Mouse (Mus musculus): ENCODE data around the gene Zfp697. TPM values are rescaled to one million over a fixed set of nuclear protein-coding genes. Genes with fewer than 3 reads are reported as not detected.
"Not testable (repeated sequence)": the region's sequence is repeated elsewhere in the genome, so short reads cannot be mapped to it uniquely, and the experiment has no call there.

The Zfp697 gene
- polyA plus RNA-seq, 1 experiment from 2014 or later = 2.1 TPM

GRCm38 (mm10) chr3:98426749-98427148, 44.5 kb downstream of the Zfp697 start:
- no peak overlapping the region for H3K4me3 ChIP-seq (ENCODE audit: low read depth, low read length)
- H3K9ac ChIP-seq (ENCODE audit: low read depth, low read length) = no peak overlapping the region
- H3K27ac ChIP-seq (ENCODE audit: low read length) = no peak overlapping the region
- H3K27me3 ChIP-seq (ENCODE audit: control insufficient read depth, insufficient read depth, low read depth, low read length) = peaks cover 36% of the 10 kb centered on the region
- WGBS (ENCODE audit: insufficient replicate concordance) = 39% methylated on average over 5 of the region's 5 CpGs
- peak overlapping the region; percentile 77; the same call in 1 of the 2 replicates for H3K4me2 ChIP-seq (ENCODE audit: low read depth, low read length)
- ATAC-seq (ENCODE audit: low read depth) = no peak
- H3K9me3 ChIP-seq (replicated peaks; ENCODE audit: control insufficient read depth, low read length) = no peaks in the 10 kb centered on the region
- H3K36me3 ChIP-seq (ENCODE audit: control insufficient read depth, insufficient read depth) = no peaks in the 10 kb centered on the region
- H3K4me1 ChIP-seq (ENCODE audit: control insufficient read depth, low read depth, low read length) = peaks cover 2% of the 10 kb centered on the region; the same call in 1 of the 2 replicates

DNA sequence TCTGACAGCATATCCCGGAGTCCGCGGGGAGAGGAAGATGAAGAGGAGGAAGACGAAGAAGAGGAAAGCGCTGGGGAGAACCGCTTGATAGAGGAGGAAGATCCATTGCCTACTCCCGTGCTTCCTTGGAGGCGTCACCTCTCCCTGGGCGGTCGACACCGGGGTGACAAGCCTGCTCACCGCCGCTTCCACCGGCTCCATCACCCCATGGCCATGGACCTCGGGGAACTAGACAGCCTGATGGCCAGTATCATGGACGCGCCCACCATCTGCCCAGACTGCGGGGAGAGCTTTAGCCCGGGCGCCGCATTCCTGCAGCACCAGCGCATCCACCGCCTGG, 45.0 kb downstream of the Zfp697 start:
- ATAC-seq (ENCODE audit: low read depth) = peak; percentile 28; the same call in 1 of the 2 replicates
- H3K4me3 ChIP-seq (ENCODE audit: low read depth, low read length) = peak overlapping the region; percentile 62
- 2% methylated on average over 23 of the region's 23 CpGs for WGBS (ENCODE audit: insufficient replicate concordance)

DNA sequence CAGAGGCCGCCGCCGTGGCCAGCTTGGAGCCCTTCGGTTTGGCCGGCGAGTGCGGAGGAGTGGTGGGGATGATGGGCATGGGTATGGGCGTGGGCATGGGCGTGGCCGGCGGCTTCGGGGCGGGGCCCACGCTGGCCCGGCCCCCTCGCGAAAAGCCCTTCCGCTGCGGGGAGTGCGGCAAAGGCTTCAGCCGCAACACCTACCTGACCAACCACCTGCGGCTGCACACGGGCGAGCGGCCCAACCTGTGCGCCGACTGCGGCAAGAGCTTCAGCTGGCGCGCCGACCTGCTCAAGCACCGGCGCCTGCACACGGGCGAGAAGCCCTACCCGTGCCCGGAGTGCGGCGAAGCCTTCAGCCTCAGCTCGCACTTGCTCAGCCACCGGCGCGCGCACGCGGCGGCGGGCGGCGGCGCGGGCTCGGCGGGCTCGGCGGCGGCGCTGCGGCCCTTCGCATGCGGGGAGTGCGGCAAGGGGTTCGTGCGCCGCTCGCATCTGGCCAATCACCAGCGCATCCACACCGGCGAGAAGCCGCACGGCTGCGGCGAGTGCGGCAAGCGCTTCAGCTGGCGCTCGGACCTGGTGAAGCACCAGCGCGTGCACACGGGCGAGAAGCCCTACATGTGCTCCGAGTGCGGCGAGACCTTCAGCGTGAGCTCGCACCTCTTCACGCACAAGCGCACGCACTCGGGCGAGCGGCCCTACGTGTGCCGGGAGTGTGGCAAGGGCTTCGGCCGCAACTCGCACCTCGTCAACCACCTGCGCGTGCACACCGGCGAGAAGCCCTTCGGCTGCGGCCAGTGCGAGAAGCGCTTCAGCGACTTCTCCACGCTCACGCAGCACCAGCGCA, 45.6 kb downstream of the Zfp697 start:
- peak overlapping the region; percentile 33 for H3K9ac ChIP-seq (ENCODE audit: low read depth, low read length)
- H3K4me2 ChIP-seq (ENCODE audit: low read depth, low read length) = peak overlapping the region; percentile 77

More for the DNA sequence above, 45.0 kb downstream of the Zfp697 start:
- Histone ChIP-seq H3K36me3 (ENCODE audit: control insufficient read depth, insufficient read depth) (no peaks in the 10 kb centered on the region), H3K9ac (ENCODE audit: low read depth, low read length) (no peak overlapping the region), H3K4me1 (ENCODE audit: control insufficient read depth, low read depth, low read length) (peaks cover 2% of the 10 kb centered on the region; the same call in 1 of the 2 replicates), H3K4me2 (ENCODE audit: low read depth, low read length) (peak overlapping the region; percentile 77), H3K9me3 (replicated peaks; ENCODE audit: control insufficient read depth, low read length) (no peaks in the 10 kb centered on the region), H3K27me3 (ENCODE audit: control insufficient read depth, insufficient read depth, low read depth, low read length) (peaks cover 36% of the 10 kb centered on the region), H3K27ac (ENCODE audit: low read length) (no peak overlapping the region)

GRCm38 (mm10) chr3:98428449-98428775, 46.2 kb downstream of the Zfp697 start:
- no peak for ATAC-seq (ENCODE audit: low read depth)
- peak overlapping the region; percentile 33; the same call in 1 of the 2 replicates for H3K9ac ChIP-seq (ENCODE audit: low read depth, low read length)
- H3K36me3 ChIP-seq (ENCODE audit: control insufficient read depth, insufficient read depth) = no peaks in the 10 kb centered on the region
- peaks cover 2% of the 10 kb centered on the region; the same call in 1 of the 2 replicates for H3K4me1 ChIP-seq (ENCODE audit: control insufficient read depth, low read depth, low read length)
- H3K4me3 ChIP-seq (ENCODE audit: low read depth, low read length) = peak overlapping the region; percentile 62
- no peak overlapping the region for H3K27ac ChIP-seq (ENCODE audit: low read length)
- H3K9me3 ChIP-seq (replicated peaks; ENCODE audit: control insufficient read depth, low read length) = no peaks in the 10 kb centered on the region
- peak overlapping the region; percentile 77 for H3K4me2 ChIP-seq (ENCODE audit: low read depth, low read length)
- peaks cover 36% of the 10 kb centered on the region for H3K27me3 ChIP-seq (ENCODE audit: control insufficient read depth, insufficient read depth, low read depth, low read length)
- WGBS (ENCODE audit: insufficient replicate concordance) = 2% methylated on average over 17 of the region's 17 CpGs

More for the DNA sequence above, 45.6 kb downstream of the Zfp697 start:
- under 1% methylated on average over 107 of the region's 110 CpGs for WGBS (ENCODE audit: insufficient replicate concordance)
- peak overlapping the region; percentile 62 for H3K4me3 ChIP-seq (ENCODE audit: low read depth, low read length)
- peaks cover 2% of the 10 kb centered on the region; the same call in 1 of the 2 replicates for H3K4me1 ChIP-seq (ENCODE audit: control insufficient read depth, low read depth, low read length)
- H3K9me3 ChIP-seq (replicated peaks; ENCODE audit: control insufficient read depth, low read length) = no peaks in the 10 kb centered on the region
- H3K36me3 ChIP-seq (ENCODE audit: control insufficient read depth, insufficient read depth) = no peaks in the 10 kb centered on the region
- H3K27ac ChIP-seq (ENCODE audit: low read length) = no peak overlapping the region
- ATAC-seq (ENCODE audit: low read depth) = peak; percentile 87
- H3K27me3 ChIP-seq (ENCODE audit: control insufficient read depth, insufficient read depth, low read depth, low read length) = peaks cover 36% of the 10 kb centered on the region

DNA sequence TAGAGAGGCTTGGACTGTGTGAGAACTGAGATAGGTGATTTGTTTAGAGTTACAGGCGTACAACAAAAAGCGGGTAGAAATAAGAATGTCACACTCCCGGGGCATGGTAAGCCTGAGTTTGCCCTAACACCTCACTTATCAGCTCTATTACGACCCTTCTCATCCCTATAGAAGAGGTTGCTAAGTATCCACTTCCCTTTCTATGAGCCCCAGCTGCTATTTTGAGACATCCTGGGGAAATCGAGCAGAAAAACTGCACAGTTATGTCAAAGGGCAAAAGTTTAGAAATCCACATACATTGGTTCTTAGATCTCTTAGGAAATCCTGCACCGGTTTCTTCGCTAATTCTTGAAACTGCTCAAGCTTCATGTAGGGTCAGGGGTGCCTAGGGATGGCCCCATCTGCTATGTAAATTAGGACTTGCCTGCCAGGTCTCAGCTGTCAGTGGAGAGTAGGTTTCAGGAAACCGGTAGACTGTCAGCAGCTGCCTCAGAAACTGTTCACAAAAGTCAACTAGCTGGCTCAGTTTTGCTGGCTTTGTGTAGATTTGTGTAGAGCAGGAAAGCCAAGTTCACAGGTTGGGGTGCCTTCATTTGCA, 46.8 kb downstream of the Zfp697 start:
- peaks cover 2% of the 10 kb centered on the region; the same call in 1 of the 2 replicates for H3K4me1 ChIP-seq (ENCODE audit: control insufficient read depth, low read depth, low read length)
- ATAC-seq (ENCODE audit: low read depth) = no peak
- H3K27me3 ChIP-seq (ENCODE audit: control insufficient read depth, insufficient read depth, low read depth, low read length) = peaks cover 36% of the 10 kb centered on the region
- no peaks in the 10 kb centered on the region for H3K36me3 ChIP-seq (ENCODE audit: control insufficient read depth, insufficient read depth)
- H3K4me3 ChIP-seq (ENCODE audit: low read depth, low read length) = no peak overlapping the region; the same call in 1 of the 2 replicates
- no peak overlapping the region for H3K27ac ChIP-seq (ENCODE audit: low read length)
- H3K4me2 ChIP-seq (ENCODE audit: low read depth, low read length) = peak overlapping the region; percentile 77
- no peak overlapping the region for H3K9ac ChIP-seq (ENCODE audit: low read depth, low read length)
- H3K9me3 ChIP-seq (replicated peaks; ENCODE audit: control insufficient read depth, low read length) = no peaks in the 10 kb centered on the region
- WGBS (ENCODE audit: insufficient replicate concordance) = 4% methylated on average over 8 of the region's 8 CpGs

DNA sequence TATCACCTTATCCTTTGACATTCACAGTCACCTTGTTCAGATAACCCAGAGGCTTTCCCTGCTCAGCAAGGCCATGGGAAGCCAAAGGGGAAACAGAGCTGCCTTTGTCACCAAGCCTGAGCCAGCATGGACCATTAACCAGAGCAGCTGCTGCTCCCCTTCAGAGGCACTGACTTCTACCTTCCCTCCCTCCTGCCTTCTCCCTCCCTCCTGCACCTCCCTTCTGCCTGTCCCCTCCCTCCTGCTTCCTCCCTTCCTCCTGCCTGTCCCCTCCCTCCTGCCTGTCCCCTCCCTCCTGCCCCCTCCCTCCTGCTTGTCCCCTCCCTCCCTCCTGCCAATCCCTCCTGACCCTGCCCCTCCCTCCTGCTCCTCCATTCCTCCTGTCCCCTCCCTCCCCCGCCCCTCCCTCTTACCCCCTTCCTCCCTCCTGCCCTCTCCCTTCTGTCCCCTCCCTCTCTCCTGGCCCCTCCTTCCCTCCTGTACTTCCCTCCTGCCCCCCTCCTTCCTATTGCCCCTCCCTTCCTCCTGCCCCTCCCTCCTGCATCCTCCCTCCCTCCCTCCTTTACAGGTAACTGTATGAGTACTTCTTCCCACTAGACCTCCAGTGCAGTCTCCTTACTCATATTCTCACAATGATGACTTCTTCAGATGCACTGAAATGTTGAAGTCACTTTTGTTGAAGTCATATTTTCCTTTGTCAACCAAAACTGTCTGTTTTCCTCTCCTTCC, 52.0 kb downstream of the Zfp697 start:
- no CpG with 5 or more reads among the region's 1 CpGs for WGBS (ENCODE audit: insufficient replicate concordance)
- Histone ChIP-seq H3K36me3 (ENCODE audit: control insufficient read depth, insufficient read depth) (no peaks in the 10 kb centered on the region), H3K27me3 (ENCODE audit: control insufficient read depth, insufficient read depth, low read depth, low read length) (peaks cover 4% of the 10 kb centered on the region), H3K27ac (ENCODE audit: low read length) (no peak overlapping the region), H3K4me1 (ENCODE audit: control insufficient read depth, low read depth, low read length) (no peaks in the 10 kb centered on the region), H3K9me3 (replicated peaks; ENCODE audit: control insufficient read depth, low read length) (no peaks in the 10 kb centered on the region), H3K4me3 (ENCODE audit: low read depth, low read length) (no peak overlapping the region), H3K4me2 (ENCODE audit: low read depth, low read length) (no peak overlapping the region), H3K9ac (ENCODE audit: low read depth, low read length) (no peak overlapping the region)
- ATAC-seq (ENCODE audit: low read depth) = 0 out of 2 replicates have a peak, but pooled peaks have one; percentile 27

GRCm38 (mm10) chr3:98435030-98435429, 52.8 kb downstream of the Zfp697 start:
- Histone ChIP-seq H3K9me3 (replicated peaks; ENCODE audit: control insufficient read depth, low read length) (no peaks in the 10 kb centered on the region), H3K9ac (ENCODE audit: low read depth, low read length) (no peak overlapping the region), H3K4me3 (ENCODE audit: low read depth, low read length) (no peak overlapping the region), H3K4me2 (ENCODE audit: low read depth, low read length) (no peak overlapping the region), H3K36me3 (ENCODE audit: control insufficient read depth, insufficient read depth) (no peaks in the 10 kb centered on the region), H3K27me3 (ENCODE audit: control insufficient read depth, insufficient read depth, low read depth, low read length) (no peaks in the 10 kb centered on the region), H3K4me1 (ENCODE audit: control insufficient read depth, low read depth, low read length) (no peaks in the 10 kb centered on the region), H3K27ac (ENCODE audit: low read length) (no peak overlapping the region)
- ATAC-seq (ENCODE audit: low read depth) = no peak
- WGBS (ENCODE audit: insufficient replicate concordance) = 54% methylated on average over 1 of the region's 1 CpGs

DNA sequence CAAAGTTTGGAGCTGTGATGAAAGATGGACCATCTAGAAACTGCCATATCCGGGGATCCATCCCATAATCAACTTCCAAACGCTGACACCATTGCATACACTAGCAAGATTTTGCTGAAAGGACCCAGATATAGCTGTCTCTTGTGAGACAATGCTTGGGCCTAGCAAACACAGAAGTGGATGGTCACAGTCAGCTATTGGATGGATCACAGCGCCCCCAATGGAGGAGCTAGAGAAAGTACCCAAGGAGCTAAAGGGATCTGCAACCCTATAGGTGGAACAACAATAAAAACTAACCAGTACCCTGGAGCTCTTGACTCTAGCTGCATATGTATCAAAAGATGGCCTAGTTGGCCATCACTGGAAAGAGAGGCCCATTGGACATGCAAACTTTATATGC, 60.0 kb downstream of the Zfp697 start:
- not testable (repeated sequence) for H3K27me3 ChIP-seq (ENCODE audit: control insufficient read depth, insufficient read depth, low read depth, low read length); H3K4me2 ChIP-seq (ENCODE audit: low read depth, low read length); H3K27ac ChIP-seq (ENCODE audit: low read length); H3K9ac ChIP-seq (ENCODE audit: low read depth, low read length); H3K4me3 ChIP-seq (ENCODE audit: low read depth, low read length); ATAC-seq (ENCODE audit: low read depth); H3K4me1 ChIP-seq (ENCODE audit: control insufficient read depth, low read depth, low read length); H3K9me3 ChIP-seq (replicated peaks; ENCODE audit: control insufficient read depth, low read length); H3K36me3 ChIP-seq (ENCODE audit: control insufficient read depth, insufficient read depth)
- WGBS (ENCODE audit: insufficient replicate concordance) = 29% methylated on average over 3 of the region's 3 CpGs

Data from liver, embryonic 16.5 days (tissue).